Mouse (Mus musculus): ENCODE measurements around the gene Cast. TPM values are rescaled to one million over a fixed set of nuclear protein-coding genes. Genes with fewer than 3 reads are reported as not detected.

Cast gene
- polyA plus RNA-seq, 1 experiment from 2014 or later: 51.6 TPM

- H3K4me3 ChIP-seq (replicated peaks): no peak overlapping the region
- WGBS: 78% methylated on average over 1 of the region's 1 CpGs
- no peak overlapping the region for H3K9ac ChIP-seq
- no peak for ATAC-seq (ENCODE audit: insufficient number of reproducible peaks, low FRiP score, low TSS enrichment, low read depth)
- no peaks in the 10 kb centered on the region for H3K4me1 ChIP-seq
- H3K27ac ChIP-seq (replicated peaks): no peak overlapping the region
- H3K4me2 ChIP-seq (replicated peaks): no peak overlapping the region
- no peaks in the 10 kb centered on the region for H3K27me3 ChIP-seq
- no peaks in the 10 kb centered on the region for H3K36me3 ChIP-seq
- H3K9me3 ChIP-seq (replicated peaks): no peaks in the 10 kb centered on the region
These were observed 36.5 kb downstream of the Cast start for GRCm38 (mm10) chr13:74772151-74772550.

- Histone ChIP-seq H3K4me2 (replicated peaks) (peak overlapping the region; percentile 67), H3K27ac (replicated peaks) (peak overlapping the region; percentile 88)
These were observed 38.1 kb downstream of the Cast start for GRCm38 (mm10) chr13:74770480-74770879.

GRCm38 (mm10) chr13:74769871-74770270 is 38.7 kb downstream of the Cast start:
- peak overlapping the region; percentile 56 for H3K4me3 ChIP-seq (replicated peaks)
- WGBS: 5% methylated on average over 8 of the region's 8 CpGs

More at GRCm38 (mm10) chr13:74770480-74770879, 38.1 kb downstream of the Cast start:
- Histone ChIP-seq H3K36me3 (no peaks in the 10 kb centered on the region), H3K4me1 (no peaks in the 10 kb centered on the region), H3K9me3 (replicated peaks) (no peaks in the 10 kb centered on the region), H3K9ac (peak overlapping the region; percentile 23; the same call in 1 of the 2 replicates), H3K27me3 (no peaks in the 10 kb centered on the region), H3K4me3 (replicated peaks) (peak overlapping the region; percentile 56)
- WGBS: under 1% methylated on average over 21 of the region's 21 CpGs
- ATAC-seq (ENCODE audit: insufficient number of reproducible peaks, low FRiP score, low TSS enrichment, low read depth): peak; percentile 98

GRCm38 (mm10) chr13:74767186-74767585 is 41.4 kb downstream of the Cast start:
- no peaks in the 10 kb centered on the region for H3K27me3 ChIP-seq
- H3K9ac ChIP-seq: no peak overlapping the region
- H3K36me3 ChIP-seq: no peaks in the 10 kb centered on the region
- no peak for ATAC-seq (ENCODE audit: insufficient number of reproducible peaks, low FRiP score, low TSS enrichment, low read depth)
- WGBS: 50% methylated on average over 2 of the region's 2 CpGs
- H3K27ac ChIP-seq (replicated peaks): no peak overlapping the region
- no peak overlapping the region for H3K4me3 ChIP-seq (replicated peaks)
- no peaks in the 10 kb centered on the region for H3K4me1 ChIP-seq
- H3K4me2 ChIP-seq (replicated peaks): no peak overlapping the region
- H3K9me3 ChIP-seq (replicated peaks): no peaks in the 10 kb centered on the region

More at GRCm38 (mm10) chr13:74769871-74770270, 38.7 kb downstream of the Cast start:
- Histone ChIP-seq H3K27me3 (no peaks in the 10 kb centered on the region), H3K4me1 (no peaks in the 10 kb centered on the region), H3K27ac (replicated peaks) (peak overlapping the region; percentile 88), H3K36me3 (no peaks in the 10 kb centered on the region), H3K9me3 (replicated peaks) (no peaks in the 10 kb centered on the region), H3K4me2 (replicated peaks) (peak overlapping the region; percentile 67), H3K9ac (peak overlapping the region; percentile 23; the same call in 1 of the 2 replicates)
- ATAC-seq (ENCODE audit: insufficient number of reproducible peaks, low FRiP score, low TSS enrichment, low read depth): no peak

GRCm38 (mm10) chr13:74762741-74763140 is 45.9 kb downstream of the Cast start:
- peaks cover 5% of the 10 kb centered on the region; the same call in 1 of the 2 replicates for H3K36me3 ChIP-seq
- H3K4me3 ChIP-seq (replicated peaks): no peak overlapping the region
- no peaks in the 10 kb centered on the region for H3K9me3 ChIP-seq (replicated peaks)
- H3K27me3 ChIP-seq: no peaks in the 10 kb centered on the region
- 78% methylated on average over 1 of the region's 1 CpGs for WGBS
- H3K27ac ChIP-seq (replicated peaks): no peak overlapping the region
- no peak overlapping the region for H3K9ac ChIP-seq
- H3K4me1 ChIP-seq: no peaks in the 10 kb centered on the region
- no peak overlapping the region for H3K4me2 ChIP-seq (replicated peaks)
- no peak for ATAC-seq (ENCODE audit: insufficient number of reproducible peaks, low FRiP score, low TSS enrichment, low read depth)

- H3K4me3 ChIP-seq (replicated peaks): no peak overlapping the region
- ATAC-seq (ENCODE audit: insufficient number of reproducible peaks, low FRiP score, low TSS enrichment, low read depth): no peak
- peaks cover 7% of the 10 kb centered on the region; the same call in 1 of the 2 replicates for H3K36me3 ChIP-seq
- H3K9me3 ChIP-seq (replicated peaks): no peaks in the 10 kb centered on the region
- WGBS: 96% methylated on average over 1 of the region's 1 CpGs
- H3K9ac ChIP-seq: no peak overlapping the region
- H3K4me1 ChIP-seq: no peaks in the 10 kb centered on the region
- H3K27me3 ChIP-seq: no peaks in the 10 kb centered on the region
- no peak overlapping the region for H3K4me2 ChIP-seq (replicated peaks)
- no peak overlapping the region for H3K27ac ChIP-seq (replicated peaks)
These were observed 49.5 kb downstream of the Cast start for GRCm38 (mm10) chr13:74759152-74759551.

- no peak overlapping the region for H3K27ac ChIP-seq (replicated peaks)
- no peaks in the 10 kb centered on the region for H3K27me3 ChIP-seq
- no peaks in the 10 kb centered on the region for H3K4me1 ChIP-seq
- ATAC-seq (ENCODE audit: insufficient number of reproducible peaks, low FRiP score, low TSS enrichment, low read depth): no peak
- no peak overlapping the region for H3K9ac ChIP-seq
- H3K36me3 ChIP-seq: peaks cover 11% of the 10 kb centered on the region; the same call in 1 of the 2 replicates
- 44% methylated on average over 5 of the region's 5 CpGs for WGBS
- H3K4me3 ChIP-seq (replicated peaks): no peak overlapping the region
- H3K4me2 ChIP-seq (replicated peaks): no peak overlapping the region
- no peaks in the 10 kb centered on the region for H3K9me3 ChIP-seq (replicated peaks)
These were observed 65.4 kb downstream of the Cast start for GRCm38 (mm10) chr13:74743219-74743618.

- no peak for ATAC-seq (ENCODE audit: insufficient number of reproducible peaks, low FRiP score, low TSS enrichment, low read depth)
- Histone ChIP-seq H3K27me3 (no peaks in the 10 kb centered on the region), H3K36me3 (peaks cover 43% of the 10 kb centered on the region), H3K4me3 (replicated peaks) (no peak overlapping the region), H3K4me2 (replicated peaks) (no peak overlapping the region), H3K27ac (replicated peaks) (no peak overlapping the region), H3K4me1 (no peaks in the 10 kb centered on the region), H3K9ac (no peak overlapping the region), H3K9me3 (replicated peaks) (no peaks in the 10 kb centered on the region)
- 76% methylated on average over 2 of the region's 2 CpGs for WGBS
These were observed 72.2 kb downstream of the Cast start for GRCm38 (mm10) chr13:74736396-74736795.

- Histone ChIP-seq H3K4me2 (replicated peaks) (no peak overlapping the region), H3K9me3 (replicated peaks) (no peaks in the 10 kb centered on the region), H3K36me3 (peaks cover 44% of the 10 kb centered on the region), H3K9ac (no peak overlapping the region), H3K4me3 (replicated peaks) (no peak overlapping the region), H3K27me3 (no peaks in the 10 kb centered on the region), H3K27ac (replicated peaks) (no peak overlapping the region), H3K4me1 (no peaks in the 10 kb centered on the region)
- 84% methylated on average over 5 of the region's 5 CpGs for WGBS
- ATAC-seq (ENCODE audit: insufficient number of reproducible peaks, low FRiP score, low TSS enrichment, low read depth): no peak
These were observed 72.8 kb downstream of the Cast start for GRCm38 (mm10) chr13:74735834-74736233.

- no peak overlapping the region for H3K4me3 ChIP-seq (replicated peaks)
- no peaks in the 10 kb centered on the region for H3K27me3 ChIP-seq
- no peak overlapping the region for H3K9ac ChIP-seq
- no peaks in the 10 kb centered on the region for H3K9me3 ChIP-seq (replicated peaks)
- no peak overlapping the region for H3K4me2 ChIP-seq (replicated peaks)
- 87% methylated on average over 4 of the region's 4 CpGs for WGBS
- no peak overlapping the region for H3K27ac ChIP-seq (replicated peaks)
- H3K4me1 ChIP-seq: no peaks in the 10 kb centered on the region
- no peak for ATAC-seq (ENCODE audit: insufficient number of reproducible peaks, low FRiP score, low TSS enrichment, low read depth)
- H3K36me3 ChIP-seq: peaks cover 55% of the 10 kb centered on the region
These were observed 74.9 kb downstream of the Cast start for GRCm38 (mm10) chr13:74733726-74734125.

- WGBS: 84% methylated on average over 2 of the region's 2 CpGs
- ATAC-seq (ENCODE audit: insufficient number of reproducible peaks, low FRiP score, low TSS enrichment, low read depth): no peak
- no peak overlapping the region for H3K9ac ChIP-seq
- H3K9me3 ChIP-seq (replicated peaks): no peaks in the 10 kb centered on the region
- no peak overlapping the region for H3K4me2 ChIP-seq (replicated peaks)
- H3K36me3 ChIP-seq: peaks cover 23% of the 10 kb centered on the region
- no peak overlapping the region for H3K4me3 ChIP-seq (replicated peaks)
- H3K27ac ChIP-seq (replicated peaks): no peak overlapping the region
- no peaks in the 10 kb centered on the region for H3K4me1 ChIP-seq
- H3K27me3 ChIP-seq: no peaks in the 10 kb centered on the region
These were observed 89.6 kb downstream of the Cast start for GRCm38 (mm10) chr13:74719002-74719401.

GRCm38 (mm10) chr13:74696225-74696624 is 112.4 kb downstream of the Cast start:
- peaks cover 9% of the 10 kb centered on the region for H3K36me3 ChIP-seq
- no peak overlapping the region for H3K27ac ChIP-seq (replicated peaks)
- H3K4me3 ChIP-seq (replicated peaks): no peak overlapping the region
- ATAC-seq (ENCODE audit: insufficient number of reproducible peaks, low FRiP score, low TSS enrichment, low read depth): no peak
- H3K9me3 ChIP-seq (replicated peaks): no peaks in the 10 kb centered on the region
- no peaks in the 10 kb centered on the region for H3K4me1 ChIP-seq
- no peaks in the 10 kb centered on the region for H3K27me3 ChIP-seq
- no peak overlapping the region for H3K4me2 ChIP-seq (replicated peaks)
- WGBS: 55% methylated on average over 3 of the region's 3 CpGs
- H3K9ac ChIP-seq: no peak overlapping the region
